Mouse (Mus musculus) midbrain, embryonic 10.5 days (tissue): ENCODE data around the gene Abcc10. TPM values are rescaled to one million over a fixed set of nuclear protein-coding genes. Genes with fewer than 3 reads are reported as not detected.

ENCODE experiments used
- DNase-seq: peaks from one replicate; pipeline ENCODE4 v3.0.0-alpha.2; 2017; ENCODE audit warnings: low spot score
- H3K27ac ChIP-seq: fragments of 300-500 bp; sonication (generic); replicated peaks from 2 replicates; pipeline ENCODE4 v1.5.1; 2016; ENCODE audit warnings: mild to moderate bottlenecking
- H3K27me3 ChIP-seq: fragments of 300-500 bp; sonication (generic); 2 replicates; pipeline ENCODE4 v1.6.1; 2016; ENCODE audit warnings: low read depth, mild to moderate bottlenecking; ENCODE audit not compliant: poor library complexity, severe bottlenecking
- H3K36me3 ChIP-seq: fragments of 300-500 bp; sonication (generic); 2 replicates; pipeline ENCODE4 v1.6.1; 2016; ENCODE audit warnings: mild to moderate bottlenecking, moderate library complexity
- H3K4me1 ChIP-seq: fragments of 300-500 bp; sonication (generic); 2 replicates; pipeline ENCODE4 v1.6.1; 2016
- H3K4me3 ChIP-seq: fragments of 300-500 bp; sonication (generic); 2 replicates; pipeline ENCODE4 v1.5.1; 2016; ENCODE audit warnings: mild to moderate bottlenecking, moderate library complexity
- H3K9me3 ChIP-seq: fragments of 300-500 bp; sonication (generic); replicated peaks from 2 replicates; pipeline ENCODE4 v1.6.1; 2016; ENCODE audit warnings: mild to moderate bottlenecking
- WGBS: fragments of 180-500 bp; shearing (Covaris S2); methylation state at CpG from one replicate; pipeline ENCODE4 v1.1.7; 2016; 5-methylcytosine and 5-hydroxymethylcytosine counted together
- polyA plus RNA-seq: library from polyadenylated mRNA; unstranded; fragments of >200 nt; fragmentation: Nextera tagmentation; extraction: Ambion mirVana; gene quantifications from 2 replicates; pipeline ENCODE4 v1.2.1, GENCODE M21; 2016

Abcc10 gene
- polyA plus RNA-seq, 1 experiment from 2014 or later: 7.6 TPM

GRCm38 (mm10) chr17:46309835-46310234 is 18.3 kb downstream of the Abcc10 start:
- Histone ChIP-seq H3K27ac (no peak overlapping the region), H3K4me3 (no peak overlapping the region), H3K4me1 (no peaks in the 10 kb centered on the region), H3K27me3 (no peaks in the 10 kb centered on the region), H3K9me3 (no peaks in the 10 kb centered on the region), H3K36me3 (peaks cover 25% of the 10 kb centered on the region)
- 87% methylated on average over 12 of the region's 12 CpGs for WGBS
- DNase-seq: no peak

GRCm38 (mm10) chr17:46306956-46307355 is 21.2 kb downstream of the Abcc10 start:
- Histone ChIP-seq H3K27ac (no peak overlapping the region), H3K27me3 (no peaks in the 10 kb centered on the region), H3K9me3 (no peaks in the 10 kb centered on the region), H3K36me3 (peaks cover 28% of the 10 kb centered on the region), H3K4me3 (no peak overlapping the region), H3K4me1 (no peaks in the 10 kb centered on the region)
- DNase-seq: no peak
- WGBS: 93% methylated on average over 15 of the region's 15 CpGs

GRCm38 (mm10) chr17:46304184-46304583 is 24.0 kb downstream of the Abcc10 start:
- no peaks in the 10 kb centered on the region for H3K9me3 ChIP-seq
- no peak overlapping the region for H3K27ac ChIP-seq
- no peak overlapping the region for H3K4me3 ChIP-seq
- peaks cover 23% of the 10 kb centered on the region for H3K36me3 ChIP-seq
- peaks cover 17% of the 10 kb centered on the region for H3K27me3 ChIP-seq
- 92% methylated on average over 9 of the region's 9 CpGs for WGBS
- DNase-seq: no peak
- H3K4me1 ChIP-seq: peaks cover 3% of the 10 kb centered on the region

GRCm38 (mm10) chr17:46301892-46302291 is 26.3 kb downstream of the Abcc10 start:
- Histone ChIP-seq H3K4me1 (peaks cover 25% of the 10 kb centered on the region), H3K27me3 (peaks cover 40% of the 10 kb centered on the region), H3K4me3 (no peak overlapping the region), H3K9me3 (no peaks in the 10 kb centered on the region), H3K36me3 (peaks cover 22% of the 10 kb centered on the region), H3K27ac (no peak overlapping the region)
- WGBS: 86% methylated on average over 12 of the region's 12 CpGs
- no peak for DNase-seq

GRCm38 (mm10) chr17:46298220-46298913 is 29.8 kb downstream of the Abcc10 start:
- Histone ChIP-seq H3K27ac (peak overlapping the region; percentile 63; the same call in 1 of the 2 replicates), H3K9me3 (no peaks in the 10 kb centered on the region), H3K4me3 (peak overlapping the region; percentile 71), H3K36me3 (no peaks in the 10 kb centered on the region), H3K4me1 (peaks cover 25% of the 10 kb centered on the region), H3K27me3 (peaks cover 75% of the 10 kb centered on the region)
- WGBS: under 1% methylated on average over 48 of the region's 48 CpGs
- peak; percentile 91 for DNase-seq

GRCm38 (mm10) chr17:46297364-46298219 is 30.6 kb downstream of the Abcc10 start, which contains the start of gene Dlk2:
Gene Dlk2, plus strand, starts transcription at chr17:46297421.
- H3K4me3 ChIP-seq: peak within 1 kb of the TSS; percentile 71
- peaks cover 81% of the 10 kb centered on the region for H3K27me3 ChIP-seq
- no peaks in the 10 kb centered on the region for H3K9me3 ChIP-seq
- WGBS: under 1% methylated on average over 73 of the region's 86 CpGs
- no peaks in the 10 kb centered on the region for H3K36me3 ChIP-seq
- peak; percentile 41 for DNase-seq
- H3K27ac ChIP-seq: peak within 1 kb of the TSS; percentile 63
- H3K4me1 ChIP-seq: peaks cover 25% of the 10 kb centered on the region

- no peak overlapping the region for H3K27ac ChIP-seq
- WGBS: 19% methylated on average over 6 of the region's 6 CpGs
- peaks cover 81% of the 10 kb centered on the region for H3K27me3 ChIP-seq
- peaks cover 25% of the 10 kb centered on the region for H3K4me1 ChIP-seq
- H3K36me3 ChIP-seq: no peaks in the 10 kb centered on the region
- no peaks in the 10 kb centered on the region for H3K9me3 ChIP-seq
- DNase-seq: no peak
- H3K4me3 ChIP-seq: peak overlapping the region; percentile 71
Measured at GRCm38 (mm10) chr17:46297028-46297363, 31.2 kb downstream of the Abcc10 start.

- peaks cover 81% of the 10 kb centered on the region for H3K27me3 ChIP-seq
- DNase-seq: no peak
Measured at GRCm38 (mm10) chr17:46296601-46297000, 31.6 kb downstream of the Abcc10 start.

GRCm38 (mm10) chr17:46287678-46288095 is 40.5 kb downstream of the Abcc10 start:
- 0 out of 2 replicates have a peak overlapping the region, but pooled peaks have one; percentile 28 for H3K27ac ChIP-seq
- no peaks in the 10 kb centered on the region for H3K36me3 ChIP-seq
- no peaks in the 10 kb centered on the region for H3K9me3 ChIP-seq
- H3K27me3 ChIP-seq: no peaks in the 10 kb centered on the region
- 70% methylated on average over 11 of the region's 11 CpGs for WGBS
- peaks cover 16% of the 10 kb centered on the region for H3K4me1 ChIP-seq
- DNase-seq: no peak
- no peak overlapping the region for H3K4me3 ChIP-seq

More at GRCm38 (mm10) chr17:46296601-46297000, 31.6 kb downstream of the Abcc10 start:
- H3K9me3 ChIP-seq: no peaks in the 10 kb centered on the region
- H3K4me3 ChIP-seq: no peak overlapping the region
- H3K4me1 ChIP-seq: peaks cover 25% of the 10 kb centered on the region
- 52% methylated on average over 6 of the region's 6 CpGs for WGBS
- no peaks in the 10 kb centered on the region for H3K36me3 ChIP-seq
- no peak overlapping the region for H3K27ac ChIP-seq

GRCm38 (mm10) chr17:46285407-46285806 is 42.7 kb downstream of the Abcc10 start:
- 81% methylated on average over 6 of the region's 6 CpGs for WGBS
- Histone ChIP-seq H3K36me3 (peaks cover 7% of the 10 kb centered on the region), H3K4me1 (peaks cover 35% of the 10 kb centered on the region)

GRCm38 (mm10) chr17:46284653-46285052 is 43.5 kb downstream of the Abcc10 start:
- no peak overlapping the region for H3K4me3 ChIP-seq
- no peaks in the 10 kb centered on the region for H3K27me3 ChIP-seq
- DNase-seq: no peak
- H3K4me1 ChIP-seq: peaks cover 35% of the 10 kb centered on the region
- 70% methylated on average over 7 of the region's 7 CpGs for WGBS
- no peaks in the 10 kb centered on the region for H3K9me3 ChIP-seq
- H3K27ac ChIP-seq: no peak overlapping the region
- H3K36me3 ChIP-seq: peaks cover 15% of the 10 kb centered on the region

More at GRCm38 (mm10) chr17:46285407-46285806, 42.7 kb downstream of the Abcc10 start:
- no peak for DNase-seq
- Histone ChIP-seq H3K4me3 (no peak overlapping the region), H3K27me3 (no peaks in the 10 kb centered on the region), H3K27ac (no peak overlapping the region), H3K9me3 (no peaks in the 10 kb centered on the region)

GRCm38 (mm10) chr17:46283911-46284310 is 44.2 kb downstream of the Abcc10 start:
- whole genome bisulfite sequencing: 90% methylated on average over 8 of the region's 8 CpGs
- DNase-seq: no peak

GRCm38 (mm10) chr17:46283140-46283539 is 45.0 kb downstream of the Abcc10 start:
- peak overlapping the region; percentile 76 for H3K4me3 ChIP-seq

More at GRCm38 (mm10) chr17:46283911-46284310, 44.2 kb downstream of the Abcc10 start:
- H3K27ac ChIP-seq: no peak overlapping the region
- no peak overlapping the region for H3K4me3 ChIP-seq
- no peaks in the 10 kb centered on the region for H3K9me3 ChIP-seq
- peaks cover 35% of the 10 kb centered on the region for H3K4me1 ChIP-seq
- no peaks in the 10 kb centered on the region for H3K27me3 ChIP-seq
- peaks cover 22% of the 10 kb centered on the region for H3K36me3 ChIP-seq

More at GRCm38 (mm10) chr17:46283140-46283539, 45.0 kb downstream of the Abcc10 start:
- H3K36me3 ChIP-seq: peaks cover 30% of the 10 kb centered on the region
- 21% methylated on average over 9 of the region's 9 CpGs for WGBS
- peaks cover 35% of the 10 kb centered on the region for H3K4me1 ChIP-seq
- H3K27ac ChIP-seq: peak overlapping the region; percentile 92
- no peak for DNase-seq
- H3K27me3 ChIP-seq: no peaks in the 10 kb centered on the region
- H3K9me3 ChIP-seq: no peaks in the 10 kb centered on the region
